Mouse (Mus musculus) lung, postnatal 25 days (tissue): Measurements from ENCODE around the gene Nr1h2.

ENCODE experiments used
- DNase-seq: peaks from one replicate; pipeline ENCODE4 v3.0.0; 2022; ENCODE audit warnings: low spot score

Nr1h2 gene

GRCm38 (mm10) chr7:44529518-44529917 is 24.2 kb downstream of the Nr1h2 start:
- no peak for DNase-seq

- DNase-seq, result peak; percentile 87
These were observed 26.0 kb downstream of the Nr1h2 start for GRCm38 (mm10) chr7:44527483-44528398.

GRCm38 (mm10) chr7:44526414-44527154 is 27.2 kb downstream of the Nr1h2 start:
- no peak for DNase-seq

- DNase-seq, result peak; percentile 91
These were observed 28.5 kb downstream of the Nr1h2 start for GRCm38 (mm10) chr7:44525126-44525832.

GRCm38 (mm10) chr7:44524502-44524901 is 29.2 kb downstream of the Nr1h2 start, which contains the start of gene Mybpc2:
TSS of gene Mybpc2 (minus strand) at chr7:44524656.
- DNase-seq, result no peak

- DNase-seq, result no peak
These were observed 30.7 kb downstream of the Nr1h2 start for GRCm38 (mm10) chr7:44523056-44523455.

- DNase-seq, result peak; percentile 65
These were observed 32.0 kb downstream of the Nr1h2 start for GRCm38 (mm10) chr7:44521710-44522109.

- no peak for DNase-seq
These were observed 32.8 kb downstream of the Nr1h2 start for GRCm38 (mm10) chr7:44520990-44521389.

GRCm38 (mm10) chr7:44519240-44519913 is 34.4 kb downstream of the Nr1h2 start:
- DNase-seq, result no peak

GRCm38 (mm10) chr7:44507491-44507890 is 46.3 kb downstream of the Nr1h2 start:
- DNase-seq, result no peak

GRCm38 (mm10) chr7:44501563-44502115 is 52.1 kb downstream of the Nr1h2 start:
- peak; percentile 58 for DNase-seq

GRCm38 (mm10) chr7:44500046-44500445 is 53.7 kb downstream of the Nr1h2 start:
- no peak for DNase-seq
